Mouse (Mus musculus) liver, adult 2 months (tissue): ENCODE results near the gene Mical2.

ENCODE experiments used
- CTCF ChIP-seq: fragments of 200-500 bp; IDR thresholded peaks from 2 replicates; pipeline ENCODE4 v1.5.1; 2011; ENCODE audit warnings: low read depth, low read length, control low read depth
- POLR2A ChIP-seq: fragments of 200-500 bp; IDR thresholded peaks from 2 replicates; pipeline ENCODE4 v1.6.1; 2011; ENCODE audit warnings: low read length, control low read depth; ENCODE audit not compliant: insufficient read depth; ENCODE audit errors: extremely low read depth

DNA sequence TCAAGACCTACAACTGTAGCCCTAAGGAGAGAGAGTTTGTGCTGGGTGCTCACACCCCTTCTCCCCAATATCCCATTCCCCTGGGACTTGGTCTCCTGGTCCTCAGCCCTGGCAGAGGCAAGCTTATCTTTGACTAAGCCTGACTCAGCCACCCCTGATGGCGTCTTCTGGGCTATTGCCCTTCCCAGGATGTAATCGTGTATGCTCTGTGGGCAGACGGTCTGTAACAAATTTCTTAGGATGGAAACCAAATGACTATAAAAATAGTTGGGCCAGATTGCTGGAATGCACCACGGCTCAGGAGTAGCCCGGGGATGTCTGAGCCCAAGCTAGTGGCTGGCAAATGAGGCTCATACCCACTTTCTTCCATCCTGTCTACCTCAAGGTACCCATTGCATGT is 22.8 kb upstream of the Mical2 start:
- TF ChIP-seq POLR2A = no peak
- TF ChIP-seq CTCF = no peak
